Mouse (Mus musculus): Measurements from ENCODE around the gene Vmn1r45. TPM values are rescaled to one million over a fixed set of nuclear protein-coding genes. Genes with fewer than 3 reads are reported as not detected.
"Not testable (repeated sequence)": the region's sequence is repeated elsewhere in the genome, so short reads cannot be mapped to it uniquely, and the experiment has no call there.

Gene Vmn1r45
- not detected for total RNA-seq (2021)
- long read RNA-seq, experiment 1, result 0 reads
- long read RNA-seq, experiment 2, result 0 reads

DNA sequence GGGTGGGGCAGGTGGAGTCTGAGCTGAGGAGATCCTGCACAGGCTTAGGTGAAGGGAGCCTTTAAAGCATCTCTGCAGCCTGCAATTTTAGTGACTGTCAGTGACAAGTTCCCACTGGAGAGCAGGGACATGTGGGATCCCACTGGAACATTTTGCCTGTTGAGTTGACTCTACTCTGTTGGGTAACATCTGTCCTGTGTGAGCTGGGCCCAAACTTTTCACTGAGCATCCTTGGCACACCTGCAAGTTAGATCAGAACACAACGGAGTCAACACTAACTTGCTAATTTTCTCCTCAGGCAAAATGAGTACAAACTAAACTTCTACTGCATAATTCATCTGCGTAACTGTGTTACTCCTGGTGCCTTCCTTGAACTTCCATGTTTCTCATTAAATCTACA, at the start of gene Vmn1r45:
Gene Vmn1r45 (minus strand): TSS at position 101 of the 400 bp plus-strand sequence.
- not testable (repeated sequence) for DNase-seq

GRCm38 (mm10) chr6:89985989-89986388, 45.6 kb upstream of the Vmn1r45 start:
- DNase-seq, result no peak

DNA sequence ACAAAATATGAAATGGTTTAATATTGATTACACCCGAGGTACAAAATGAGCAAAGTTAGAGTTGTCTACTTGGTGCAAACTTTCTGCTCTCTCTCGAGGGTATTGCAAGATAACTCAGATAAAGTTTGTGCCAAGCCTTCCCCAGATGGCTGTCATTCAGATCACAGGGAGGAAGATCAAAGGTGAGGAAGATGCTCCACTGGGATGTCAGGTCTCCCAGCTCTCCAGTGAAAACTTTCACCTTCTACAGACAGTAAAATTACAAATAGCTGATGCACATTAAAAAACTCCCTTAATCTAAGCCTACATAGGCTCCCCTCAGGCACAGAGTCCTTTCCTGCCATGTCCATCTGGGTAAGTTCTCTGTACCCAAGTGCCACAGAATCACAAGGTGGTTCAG, 28.6 kb upstream of the Vmn1r45 start, which contains the start of gene Vmn1r46:
Gene Vmn1r46 (plus strand): TSS at position 301 of the 400 bp plus-strand sequence.
- no peak for DNase-seq

- DNase-seq, result no peak
Measured at GRCm38 (mm10) chr6:89966341-89966740, 25.9 kb upstream of the Vmn1r45 start.

DNA sequence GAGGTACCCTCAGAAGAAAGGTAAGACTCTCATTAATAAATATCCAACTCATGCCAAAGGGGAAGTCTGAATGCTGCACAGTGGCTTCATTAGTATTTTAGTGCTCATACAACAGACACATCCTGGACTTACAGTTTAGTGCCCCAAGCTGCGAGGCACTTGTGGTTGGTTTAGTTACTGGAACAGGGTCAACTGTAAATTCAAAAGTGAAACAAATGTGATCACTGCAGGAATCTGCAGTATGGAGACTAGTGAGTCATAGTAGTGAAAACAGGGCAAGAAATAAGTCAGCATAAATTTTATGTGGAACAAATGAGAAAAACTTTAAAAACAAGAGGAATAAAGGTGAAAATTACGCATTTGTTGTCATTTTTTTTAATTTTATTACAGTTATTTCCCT, 13.2 kb upstream of the Vmn1r45 start:
- DNase-seq, result no peak

DNA sequence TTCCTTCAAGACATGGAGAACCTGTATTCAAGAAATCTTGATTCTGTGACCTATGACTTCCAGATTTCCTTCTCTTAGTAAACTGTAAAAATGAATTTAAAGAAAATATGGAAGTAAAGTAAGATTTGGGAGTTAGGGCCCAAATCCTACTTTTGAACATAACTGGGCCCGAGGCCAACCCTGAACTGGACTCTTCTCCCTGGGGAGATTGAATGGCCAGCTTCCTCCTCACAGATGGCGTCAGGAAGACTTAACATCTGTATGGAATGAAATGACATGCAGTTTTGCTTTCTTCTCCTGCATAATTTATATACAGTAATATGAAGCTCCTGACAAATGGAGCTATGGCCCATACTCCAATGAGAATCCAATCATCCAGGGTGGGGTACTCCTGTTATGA, 528 bp upstream of the Vmn1r45 start:
- no peak for DNase-seq

GRCm38 (mm10) chr6:89883812-89884211, 56.6 kb downstream of the Vmn1r45 start:
- DNase-seq, result no peak

DNA sequence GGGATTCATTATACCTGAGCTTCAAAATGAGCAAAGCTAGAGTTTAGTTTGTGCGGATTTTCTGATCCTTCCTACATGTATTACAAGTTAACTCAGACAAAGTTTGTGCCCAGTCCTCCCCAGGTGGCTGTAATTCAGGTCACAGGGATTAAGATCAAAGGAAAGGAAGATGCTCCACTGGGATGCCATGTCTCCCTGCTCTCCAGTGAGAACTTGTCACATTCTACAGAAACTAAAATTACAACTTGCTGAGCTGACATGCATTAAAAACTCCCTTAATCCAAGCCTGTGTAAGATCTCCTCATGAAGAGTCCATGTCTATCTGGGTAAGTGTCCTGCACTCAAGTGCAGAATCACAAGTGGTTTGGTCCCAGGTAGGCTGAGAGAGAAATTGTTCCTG, 57.0 kb downstream of the Vmn1r45 start, which contains the start of gene Vmn1r44:
Gene Vmn1r44 (plus strand): TSS at position 301 of the 400 bp plus-strand sequence.
- no peak for DNase-seq

Other genes starting within 250 kb of the Vmn1r45 start
- gene Vmn1r40, start 233.1 kb downstream of the Vmn1r45 start, total RNA-seq (2021), result not detected
- gene Vmn1r41, start 199.8 kb downstream of the Vmn1r45 start, total RNA-seq (2021), result not detected
- not detected for gene Vmn1r42, start 64.2 kb downstream of the Vmn1r45 start, total RNA-seq (2021)
- gene Vmn1r43, start 64.2 kb downstream of the Vmn1r45 start, total RNA-seq (2021), result not detected
- not detected for gene Vmn1r44, start 56.9 kb downstream of the Vmn1r45 start, total RNA-seq (2021)
- gene Vmn1r46, start 28.7 kb upstream of the Vmn1r45 start, total RNA-seq (2021), result not detected
- gene Vmn1r47, start 75.5 kb upstream of the Vmn1r45 start, total RNA-seq (2021), result not detected
- gene Vmn1r48, start 96.2 kb upstream of the Vmn1r45 start, total RNA-seq (2021), result not detected
- gene Vmn1r49, start 137.9 kb upstream of the Vmn1r45 start, total RNA-seq (2021), result not detected
- gene Vmn1r50, start 160.8 kb upstream of the Vmn1r45 start, total RNA-seq (2021), result not detected
- not detected for gene Vmn1r51, start 182.0 kb upstream of the Vmn1r45 start, total RNA-seq (2021)
- not detected for gene Vmn1r52, start 234.2 kb upstream of the Vmn1r45 start, total RNA-seq (2021)

All from gastrocnemius, postnatal 10 days (tissue).